Mouse (Mus musculus) left cerebral cortex, postnatal 10 days (tissue): ENCODE results near the gene Tnfrsf21. TPM values are rescaled to one million over a fixed set of nuclear protein-coding genes. Genes with fewer than 3 reads are reported as not detected.
A peak's percentile ranks its signal among the peaks of the same experiment; 100 is the strongest.

Experiments used
- DNase-seq, 2 experiments: peaks; one replicate each; pipeline ENCODE4 v3.0.0; 2021 to 2022; ENCODE audit warnings: low spot score in 2 of 2, mixed read lengths in 1 of 2; ENCODE audit errors: extremely low spot score in 1 of 2
- intact Hi-C: fragments of 180-260 bp; cut with DNase I; formaldehyde crosslinking; loops from one replicate; pipeline ENCODE4 v1.15.1; 2025
- total RNA-seq, 2 experiments: library from RNA; stranded (reverse); gene quantifications; 2 replicates each; pipeline ENCODE4 v1.2.3; 2021

The Tnfrsf21 gene
- total RNA-seq, 2 experiments from 2014 or later: 78.3 to 79.0 TPM

GRCm38 (mm10) chr17:43113391-43113984 lies 97.1 kb downstream of the Tnfrsf21 start:
- intact Hi-C loops: no loop called here
- DNase-seq: no peak

DNA sequence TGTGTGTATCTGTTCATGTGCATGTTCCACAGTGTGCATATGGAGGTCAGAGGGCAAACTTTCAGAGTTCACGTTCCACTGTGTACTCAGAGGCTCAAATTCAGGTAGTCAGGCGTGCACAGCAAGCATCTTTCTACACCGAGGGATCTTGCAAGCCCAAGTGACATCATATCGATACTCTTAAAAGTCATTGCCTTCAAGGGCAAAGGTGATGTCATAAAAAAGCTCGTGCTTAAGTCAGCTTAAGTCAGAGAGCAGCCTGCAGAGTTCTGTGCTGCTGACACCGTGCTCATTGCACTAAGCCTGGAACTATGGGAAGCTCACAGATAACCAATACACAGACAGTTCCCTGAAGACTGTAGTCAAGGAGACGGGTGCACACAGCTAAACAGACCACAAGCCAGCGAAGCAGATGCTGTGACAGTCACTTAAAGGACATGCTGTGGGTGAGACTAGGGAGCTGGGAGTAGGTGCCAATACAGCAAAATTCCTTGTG lies 97.8 kb downstream of the Tnfrsf21 start:
- peak; percentile 35 to 67 for DNase-seq
- intact Hi-C loops: no loop called here

DNA sequence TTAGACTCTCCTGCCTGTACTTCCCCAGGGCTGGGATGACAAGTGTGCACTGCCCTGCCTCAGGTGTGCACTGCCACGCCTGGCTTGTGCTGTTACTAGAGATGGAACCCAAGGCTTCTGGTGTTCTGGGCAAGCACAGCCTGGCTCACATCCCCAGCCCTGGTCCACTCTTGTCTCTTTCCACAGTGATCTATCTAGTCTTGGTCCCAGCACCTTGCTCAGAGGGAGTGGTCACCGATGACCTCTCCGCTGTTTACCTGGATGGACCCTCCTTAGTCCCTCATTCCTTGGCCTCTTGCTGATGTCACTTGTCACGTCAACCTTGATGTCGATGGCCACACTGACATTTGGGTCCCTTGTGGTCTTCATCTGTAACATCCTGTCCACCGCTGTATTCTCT lies 98.6 kb downstream of the Tnfrsf21 start:
- no peak for DNase-seq

DNA sequence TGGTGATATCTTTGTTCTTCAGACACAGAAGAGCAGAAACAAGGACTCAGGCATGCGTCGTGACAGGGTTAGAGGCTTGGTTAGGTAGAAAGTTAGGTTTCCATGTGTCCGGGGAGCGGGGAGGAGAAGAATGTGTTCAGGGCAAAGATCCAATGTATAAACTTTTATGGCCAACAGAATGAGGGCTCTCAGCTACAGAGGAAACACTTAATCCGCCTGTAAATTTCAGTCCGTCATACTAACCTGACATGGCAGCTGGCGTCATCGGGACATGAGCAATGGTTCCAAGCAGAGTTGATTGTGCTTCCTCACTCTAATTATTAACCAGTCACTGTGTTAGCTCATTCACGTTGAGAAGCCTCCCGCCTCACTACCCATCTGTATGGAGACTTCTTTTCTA lies 100.4 kb downstream of the Tnfrsf21 start:
- no peak for DNase-seq
- intact Hi-C loops: no loop called here

More for the DNA sequence above, 98.6 kb downstream of the Tnfrsf21 start:
- intact Hi-C loops: no loop called here

- intact Hi-C loops: no loop called here
- no peak for DNase-seq
Observed at GRCm38 (mm10) chr17:43119446-43119845, 103.1 kb downstream of the Tnfrsf21 start.

- peak in 1 of 2 experiments; percentile 27 for DNase-seq
- intact Hi-C loops: no loop called here
Observed at GRCm38 (mm10) chr17:43121096-43121495, 104.7 kb downstream of the Tnfrsf21 start.

DNA sequence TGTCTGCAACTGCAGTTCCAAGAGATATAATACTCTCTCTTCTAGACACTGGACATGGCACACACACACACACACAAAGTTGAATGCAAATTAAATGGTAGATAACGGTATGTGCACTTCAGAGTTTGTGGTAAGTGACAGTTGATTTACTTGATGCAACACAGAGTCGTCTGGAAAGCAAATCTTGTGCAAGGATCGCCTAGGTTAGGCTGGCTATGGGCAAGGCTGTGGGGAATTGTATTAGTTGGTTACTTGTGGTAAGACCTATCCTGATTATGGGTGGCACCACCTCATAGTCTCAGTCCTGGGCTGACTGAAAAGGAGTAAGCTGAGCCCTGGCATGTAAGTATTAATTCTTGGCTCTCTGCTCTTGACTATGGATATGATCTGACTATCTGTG lies 112.0 kb downstream of the Tnfrsf21 start:
- intact Hi-C loops: no loop called here
- no peak for DNase-seq

DNA sequence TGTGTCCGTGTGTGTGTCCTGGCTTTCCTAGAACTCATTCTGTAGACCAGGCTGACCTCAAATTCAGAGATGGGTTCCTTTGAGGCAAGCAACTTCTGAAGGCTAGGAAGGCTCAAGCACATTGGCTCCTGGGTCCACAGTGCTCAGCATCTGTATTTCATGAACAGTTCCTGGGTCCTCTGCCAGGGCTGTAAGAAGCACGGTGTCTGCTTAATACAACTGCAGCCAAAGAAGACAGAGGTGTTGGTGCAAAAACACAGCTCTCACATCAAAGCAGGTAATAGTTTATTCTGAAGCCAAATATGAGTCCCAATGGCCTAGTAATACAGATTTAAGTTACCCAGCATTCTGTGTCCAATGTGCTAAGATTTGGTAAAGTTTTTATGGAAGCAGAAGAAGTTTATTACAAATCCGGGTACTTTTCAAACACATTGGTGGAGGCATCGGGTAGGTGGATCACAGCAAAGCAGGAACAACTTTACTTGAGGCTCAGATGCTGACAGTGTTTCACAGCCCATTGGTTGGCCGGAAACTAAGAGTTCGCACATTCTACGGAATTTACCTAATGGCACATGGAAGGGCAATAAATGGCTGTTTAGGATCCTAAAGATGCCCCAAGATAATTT lies 112.7 kb downstream of the Tnfrsf21 start:
- DNase-seq: no peak
- intact Hi-C loops: no loop called here

DNA sequence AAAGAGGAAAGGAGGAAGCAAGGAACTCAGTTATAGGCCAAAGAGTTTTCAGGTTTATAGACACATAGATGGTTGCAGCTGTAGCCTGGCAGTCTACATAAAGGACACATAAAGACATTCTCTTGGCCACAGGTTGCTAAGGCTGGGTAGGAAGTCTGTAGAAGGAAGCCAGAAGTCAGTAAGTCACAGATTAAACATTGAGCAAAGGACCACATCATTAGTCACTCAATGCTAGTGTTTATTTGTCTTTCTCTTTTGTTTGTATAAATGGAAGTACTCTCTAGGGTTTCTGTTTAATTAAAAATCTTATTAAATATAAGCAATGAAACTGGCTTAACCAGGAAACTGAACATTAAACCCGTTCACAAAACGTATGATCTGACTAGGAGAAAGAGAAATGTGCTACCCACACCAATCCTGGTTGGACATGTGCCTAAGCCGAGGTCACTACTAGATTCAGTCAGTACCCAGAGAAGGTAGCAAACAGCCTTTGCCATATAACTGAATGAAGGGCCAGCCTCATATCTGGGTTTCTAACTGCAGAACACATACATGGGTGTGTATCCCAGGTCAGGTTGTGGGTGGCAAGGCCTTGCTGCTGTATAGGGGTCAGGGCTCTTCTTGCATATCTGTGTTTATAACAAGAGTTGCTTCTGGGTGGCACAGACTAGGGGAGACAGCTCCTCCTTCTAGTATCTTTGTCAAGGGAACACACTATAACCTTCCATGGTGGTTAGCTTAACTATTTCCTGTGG lies 113.9 kb downstream of the Tnfrsf21 start:
- intact Hi-C loops: no loop called here
- no peak for DNase-seq

DNA sequence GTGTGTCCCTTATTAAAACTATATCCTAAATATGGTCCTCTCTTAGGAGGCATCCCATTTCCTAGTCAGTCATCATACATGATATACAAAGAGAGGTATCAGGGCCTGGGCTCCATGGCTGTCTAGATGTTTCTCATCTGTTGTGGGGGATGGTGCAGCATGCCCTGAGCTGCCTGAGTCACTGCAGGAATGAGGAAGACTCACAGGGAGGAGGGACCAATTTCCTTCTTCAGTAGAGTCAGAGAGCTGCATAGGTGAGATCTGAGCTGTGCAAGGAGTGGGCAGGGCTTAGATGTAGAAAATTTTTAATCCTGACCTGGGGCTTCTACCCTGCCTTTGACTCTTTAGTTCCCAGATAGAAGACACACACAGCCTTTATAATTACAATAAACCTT lies 114.5 kb downstream of the Tnfrsf21 start:
- intact Hi-C loops: no loop called here
- DNase-seq: no peak

DNA sequence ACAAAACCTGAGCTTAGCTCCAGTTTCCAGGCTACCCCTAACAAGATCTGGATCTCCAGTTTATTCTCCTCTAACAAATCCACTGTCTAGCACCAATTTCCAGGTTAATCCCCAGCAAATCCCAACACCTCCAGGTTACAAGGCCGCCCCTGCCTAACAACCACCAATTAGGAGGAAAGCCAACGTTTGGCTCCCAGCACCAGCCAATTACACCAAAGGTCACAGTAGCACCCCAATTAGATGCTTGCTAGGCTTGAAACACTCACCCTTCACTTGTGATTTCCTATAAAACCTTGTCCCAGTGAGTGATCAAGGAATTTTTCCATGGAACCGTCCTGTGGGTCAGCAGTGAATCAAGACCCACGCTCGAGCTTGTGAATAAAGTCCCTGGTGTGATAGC lies 116.1 kb downstream of the Tnfrsf21 start:
- no peak for DNase-seq
- intact Hi-C loops: no loop called here

- intact Hi-C loops: no loop called here
Observed at GRCm38 (mm10) chr17:43133106-43133505, 116.8 kb downstream of the Tnfrsf21 start.

GRCm38 (mm10) chr17:43134991-43135390 lies 118.6 kb downstream of the Tnfrsf21 start:
- intact Hi-C loops: no loop called here

More at GRCm38 (mm10) chr17:43133106-43133505, 116.8 kb downstream of the Tnfrsf21 start:
- no peak for DNase-seq

DNA sequence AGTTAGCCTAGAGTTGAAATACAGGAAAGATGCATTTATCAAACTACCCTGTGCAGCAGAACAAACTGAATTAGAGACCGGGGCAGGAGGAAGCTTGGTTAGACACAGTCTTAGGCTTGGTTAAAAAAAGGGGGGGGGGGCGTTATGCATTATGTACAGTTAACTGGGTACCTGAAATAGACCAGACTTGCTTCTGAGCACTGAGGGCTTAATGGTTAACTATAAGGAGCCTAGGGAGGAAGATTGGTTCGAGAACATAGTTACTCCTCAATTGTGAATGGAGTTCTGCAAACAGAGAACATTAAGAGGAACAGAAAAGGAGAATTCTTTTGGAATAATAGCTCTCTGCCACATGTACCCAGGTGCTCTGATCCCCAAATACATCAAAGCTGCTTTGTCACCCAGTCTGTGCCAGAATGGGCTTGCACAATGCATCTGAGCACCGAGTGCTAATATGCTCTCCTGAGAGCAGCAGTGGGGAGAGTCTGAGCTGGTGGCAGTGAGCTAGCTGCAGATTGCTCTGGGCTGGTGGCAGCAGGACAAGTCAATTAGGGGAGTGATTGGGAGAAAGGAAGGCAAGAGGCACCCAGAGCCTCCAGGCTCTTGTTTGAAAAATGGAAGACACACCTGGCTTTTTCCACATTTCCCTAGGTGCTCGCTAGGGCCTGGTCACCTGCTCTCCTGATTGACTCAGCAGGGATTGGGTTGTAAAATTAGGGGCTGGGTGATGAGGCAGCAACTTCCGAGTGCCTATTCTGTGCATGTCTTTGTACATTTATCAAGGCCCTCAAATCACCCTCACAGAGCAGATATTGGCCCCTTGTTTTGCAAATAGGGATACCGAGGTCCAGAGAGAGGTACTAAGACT lies 119.3 kb downstream of the Tnfrsf21 start:
- no peak for DNase-seq
- intact Hi-C loops: no loop called here

More at GRCm38 (mm10) chr17:43134991-43135390, 118.6 kb downstream of the Tnfrsf21 start:
- DNase-seq: no peak

DNA sequence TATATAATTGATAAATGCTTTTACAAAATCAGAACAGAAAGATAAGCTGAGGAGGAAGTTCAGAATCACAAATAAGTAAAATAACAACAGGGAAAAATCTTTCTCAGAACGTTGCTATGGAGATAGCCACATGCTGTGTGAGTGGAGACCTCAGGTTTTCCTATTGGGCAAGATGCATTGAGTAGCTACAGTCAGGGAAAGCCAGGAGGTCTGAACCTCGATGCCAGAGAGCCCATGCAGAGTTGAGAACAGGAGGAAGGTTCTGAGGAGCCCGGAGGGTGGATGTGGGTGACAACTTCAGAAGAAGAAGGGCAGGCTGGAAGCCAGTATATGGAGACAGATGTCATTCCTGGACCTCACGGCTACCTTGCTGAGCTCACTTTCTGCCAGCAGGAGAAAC lies 120.4 kb downstream of the Tnfrsf21 start:
- intact Hi-C loops: no loop called here
- DNase-seq: no peak

DNA sequence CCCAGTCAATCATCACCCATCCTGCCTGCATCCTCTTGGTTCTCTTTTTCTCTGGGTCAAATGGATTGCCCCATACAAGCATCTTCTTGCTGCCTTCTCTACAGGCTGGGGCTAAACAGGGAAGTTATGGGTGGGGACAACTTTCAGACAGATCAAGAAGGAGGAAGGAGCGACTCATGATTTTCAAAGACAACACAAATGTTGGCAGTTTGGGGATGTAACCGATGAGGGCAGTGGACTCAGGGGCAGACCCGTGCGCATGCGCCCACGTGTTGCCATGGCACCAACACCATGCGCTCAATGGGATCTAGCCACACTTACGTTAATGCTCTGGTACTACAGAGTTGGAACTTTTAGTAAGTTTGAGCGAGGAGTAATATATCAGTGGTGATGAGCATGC lies 121.5 kb downstream of the Tnfrsf21 start:
- intact Hi-C loops: no loop called here
- DNase-seq: no peak

GRCm38 (mm10) chr17:43138356-43138755 lies 122.0 kb downstream of the Tnfrsf21 start:
- DNase-seq: no peak
- intact Hi-C loops: no loop called here
